Mouse (Mus musculus): ENCODE measurements around the gene Dvl1. TPM values are rescaled to one million over a fixed set of nuclear protein-coding genes. Genes with fewer than 3 reads are reported as not detected.

Gene Dvl1
- polyA plus RNA-seq, 1 experiment from 2014 or later: 6.6 TPM

DNA sequence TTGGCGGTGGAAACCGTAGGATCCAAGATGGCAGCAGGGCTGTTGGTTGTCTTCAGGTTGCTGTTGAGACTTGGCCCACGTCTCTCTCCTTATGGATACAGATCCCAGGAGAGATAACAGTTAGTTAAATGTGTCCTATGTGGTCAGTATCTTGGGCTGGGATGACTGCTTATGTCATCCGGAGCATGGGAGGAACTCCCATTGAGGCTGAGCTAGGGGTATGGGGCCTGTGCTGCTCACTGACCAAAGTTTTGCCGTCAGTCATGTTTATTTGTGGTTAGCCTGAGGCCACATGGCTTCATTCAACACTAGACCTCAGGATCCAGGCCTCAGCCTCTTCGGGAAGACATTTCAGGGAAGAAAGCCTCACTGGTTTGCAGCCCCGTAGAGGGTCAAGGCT is 24.2 kb downstream of the Dvl1 start:
- H3K36me3 ChIP-seq (ENCODE audit: control insufficient read depth, insufficient read depth, low read length): peaks cover 35% of the 10 kb centered on the region
- H3K27ac ChIP-seq (ENCODE audit: low read length): no peak overlapping the region
- ATAC-seq (ENCODE audit: insufficient number of reproducible peaks, insufficient read depth, low FRiP score, low read depth): no peak
- no peak overlapping the region for H3K4me2 ChIP-seq (replicated peaks; ENCODE audit: low read depth, low read length)
- H3K4me1 ChIP-seq (ENCODE audit: control insufficient read depth, insufficient read depth, low read length): peaks cover 9% of the 10 kb centered on the region
- no peaks in the 10 kb centered on the region for H3K27me3 ChIP-seq (ENCODE audit: control insufficient read depth, insufficient read depth, low read length)
- H3K4me3 ChIP-seq (ENCODE audit: low read depth, low read length): no peak overlapping the region
- H3K9me3 ChIP-seq (ENCODE audit: control insufficient read depth, low read depth, low read length): no peaks in the 10 kb centered on the region
- H3K9ac ChIP-seq (replicated peaks; ENCODE audit: low read depth, low read length): no peak overlapping the region
- 84% methylated on average over 7 of the region's 7 CpGs for WGBS

GRCm38 (mm10) chr4:155883587-155883986 is 36.4 kb downstream of the Dvl1 start:
- Histone ChIP-seq H3K27ac (ENCODE audit: low read length) (peak overlapping the region; percentile 39; the same call in 1 of the 2 replicates), H3K4me2 (replicated peaks; ENCODE audit: low read depth, low read length) (no peak overlapping the region), H3K4me1 (ENCODE audit: control insufficient read depth, insufficient read depth, low read length) (no peaks in the 10 kb centered on the region), H3K27me3 (ENCODE audit: control insufficient read depth, insufficient read depth, low read length) (no peaks in the 10 kb centered on the region), H3K36me3 (ENCODE audit: control insufficient read depth, insufficient read depth, low read length) (peaks cover 37% of the 10 kb centered on the region), H3K4me3 (ENCODE audit: low read depth, low read length) (no peak overlapping the region), H3K9me3 (ENCODE audit: control insufficient read depth, low read depth, low read length) (no peaks in the 10 kb centered on the region), H3K9ac (replicated peaks; ENCODE audit: low read depth, low read length) (no peak overlapping the region)
- 90% methylated on average over 3 of the region's 3 CpGs for WGBS
- ATAC-seq (ENCODE audit: insufficient number of reproducible peaks, insufficient read depth, low FRiP score, low read depth): no peak

GRCm38 (mm10) chr4:155886330-155886729 is 39.1 kb downstream of the Dvl1 start:
- WGBS: 90% methylated on average over 5 of the region's 5 CpGs
- Histone ChIP-seq H3K36me3 (ENCODE audit: control insufficient read depth, insufficient read depth, low read length) (peaks cover 50% of the 10 kb centered on the region), H3K4me1 (ENCODE audit: control insufficient read depth, insufficient read depth, low read length) (peaks cover 7% of the 10 kb centered on the region; the same call in 1 of the 2 replicates), H3K9me3 (ENCODE audit: control insufficient read depth, low read depth, low read length) (no peaks in the 10 kb centered on the region), H3K4me2 (replicated peaks; ENCODE audit: low read depth, low read length) (no peak overlapping the region), H3K27ac (ENCODE audit: low read length) (no peak overlapping the region), H3K4me3 (ENCODE audit: low read depth, low read length) (no peak overlapping the region), H3K9ac (replicated peaks; ENCODE audit: low read depth, low read length) (no peak overlapping the region), H3K27me3 (ENCODE audit: control insufficient read depth, insufficient read depth, low read length) (no peaks in the 10 kb centered on the region)
- ATAC-seq (ENCODE audit: insufficient number of reproducible peaks, insufficient read depth, low FRiP score, low read depth): no peak

GRCm38 (mm10) chr4:155887674-155888073 is 40.5 kb downstream of the Dvl1 start:
- Histone ChIP-seq H3K27me3 (ENCODE audit: control insufficient read depth, insufficient read depth, low read length) (no peaks in the 10 kb centered on the region), H3K4me3 (ENCODE audit: low read depth, low read length) (no peak overlapping the region), H3K4me2 (replicated peaks; ENCODE audit: low read depth, low read length) (no peak overlapping the region), H3K9ac (replicated peaks; ENCODE audit: low read depth, low read length) (no peak overlapping the region), H3K9me3 (ENCODE audit: control insufficient read depth, low read depth, low read length) (no peaks in the 10 kb centered on the region), H3K36me3 (ENCODE audit: control insufficient read depth, insufficient read depth, low read length) (peaks cover 50% of the 10 kb centered on the region), H3K4me1 (ENCODE audit: control insufficient read depth, insufficient read depth, low read length) (peaks cover 7% of the 10 kb centered on the region; the same call in 1 of the 2 replicates), H3K27ac (ENCODE audit: low read length) (no peak overlapping the region)
- no peak for ATAC-seq (ENCODE audit: insufficient number of reproducible peaks, insufficient read depth, low FRiP score, low read depth)
- WGBS: 81% methylated on average over 10 of the region's 10 CpGs

DNA sequence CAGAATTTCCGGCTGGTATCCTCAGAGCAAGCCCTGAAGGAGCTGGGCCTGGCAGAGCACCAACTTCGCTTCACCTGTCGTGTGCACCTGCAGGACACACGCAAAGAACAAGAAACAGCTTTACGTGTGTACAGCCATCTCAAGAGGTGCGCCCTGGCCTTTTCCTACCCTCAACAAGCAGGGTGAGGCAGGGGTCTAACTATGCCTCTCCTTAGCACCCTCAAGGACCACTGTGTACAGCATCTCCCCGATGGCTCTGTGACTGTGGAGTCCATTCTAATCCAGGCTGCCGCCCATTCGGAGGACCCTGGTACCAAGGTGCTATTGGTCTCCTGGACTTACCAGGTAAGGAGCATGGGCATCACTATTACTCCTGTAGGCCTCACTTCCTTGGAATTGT is 41.0 kb downstream of the Dvl1 start:
- H3K27ac ChIP-seq (ENCODE audit: low read length): no peak overlapping the region
- no peaks in the 10 kb centered on the region for H3K27me3 ChIP-seq (ENCODE audit: control insufficient read depth, insufficient read depth, low read length)
- no peak overlapping the region for H3K4me2 ChIP-seq (replicated peaks; ENCODE audit: low read depth, low read length)
- H3K4me3 ChIP-seq (ENCODE audit: low read depth, low read length): no peak overlapping the region
- 95% methylated on average over 9 of the region's 9 CpGs for WGBS
- H3K9ac ChIP-seq (replicated peaks; ENCODE audit: low read depth, low read length): no peak overlapping the region
- no peaks in the 10 kb centered on the region for H3K9me3 ChIP-seq (ENCODE audit: control insufficient read depth, low read depth, low read length)
- peaks cover 11% of the 10 kb centered on the region; the same call in 1 of the 2 replicates for H3K4me1 ChIP-seq (ENCODE audit: control insufficient read depth, insufficient read depth, low read length)
- no peak for ATAC-seq (ENCODE audit: insufficient number of reproducible peaks, insufficient read depth, low FRiP score, low read depth)
- peaks cover 50% of the 10 kb centered on the region for H3K36me3 ChIP-seq (ENCODE audit: control insufficient read depth, insufficient read depth, low read length)

DNA sequence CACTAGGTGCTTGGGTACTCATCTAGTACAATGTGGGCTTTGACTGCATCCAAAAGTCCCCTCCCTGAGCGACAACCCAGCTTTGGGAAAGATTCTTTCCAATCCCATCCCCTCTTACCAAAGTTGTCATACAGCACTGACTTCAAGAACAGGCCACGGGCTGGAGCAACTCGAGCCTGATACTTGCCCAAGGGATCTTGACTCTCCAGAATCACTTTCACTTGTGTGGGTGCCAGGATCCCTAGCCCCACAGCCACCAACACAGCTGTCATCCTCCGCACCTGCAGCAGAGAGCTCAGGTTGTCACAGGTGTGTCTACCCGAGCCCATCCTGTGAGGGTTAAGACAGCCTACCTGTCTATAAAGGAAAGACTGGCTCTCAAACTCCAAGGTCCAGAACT is 42.1 kb downstream of the Dvl1 start:
- no peak overlapping the region for H3K9ac ChIP-seq (replicated peaks; ENCODE audit: low read depth, low read length)
- no peak overlapping the region for H3K27ac ChIP-seq (ENCODE audit: low read length)
- H3K27me3 ChIP-seq (ENCODE audit: control insufficient read depth, insufficient read depth, low read length): no peaks in the 10 kb centered on the region
- WGBS: 84% methylated on average over 5 of the region's 5 CpGs
- ATAC-seq (ENCODE audit: insufficient number of reproducible peaks, insufficient read depth, low FRiP score, low read depth): no peak
- no peak overlapping the region for H3K4me3 ChIP-seq (ENCODE audit: low read depth, low read length)
- H3K9me3 ChIP-seq (ENCODE audit: control insufficient read depth, low read depth, low read length): no peaks in the 10 kb centered on the region
- no peak overlapping the region for H3K4me2 ChIP-seq (replicated peaks; ENCODE audit: low read depth, low read length)
- peaks cover 50% of the 10 kb centered on the region for H3K36me3 ChIP-seq (ENCODE audit: control insufficient read depth, insufficient read depth, low read length)
- peaks cover 21% of the 10 kb centered on the region for H3K4me1 ChIP-seq (ENCODE audit: control insufficient read depth, insufficient read depth, low read length)

DNA sequence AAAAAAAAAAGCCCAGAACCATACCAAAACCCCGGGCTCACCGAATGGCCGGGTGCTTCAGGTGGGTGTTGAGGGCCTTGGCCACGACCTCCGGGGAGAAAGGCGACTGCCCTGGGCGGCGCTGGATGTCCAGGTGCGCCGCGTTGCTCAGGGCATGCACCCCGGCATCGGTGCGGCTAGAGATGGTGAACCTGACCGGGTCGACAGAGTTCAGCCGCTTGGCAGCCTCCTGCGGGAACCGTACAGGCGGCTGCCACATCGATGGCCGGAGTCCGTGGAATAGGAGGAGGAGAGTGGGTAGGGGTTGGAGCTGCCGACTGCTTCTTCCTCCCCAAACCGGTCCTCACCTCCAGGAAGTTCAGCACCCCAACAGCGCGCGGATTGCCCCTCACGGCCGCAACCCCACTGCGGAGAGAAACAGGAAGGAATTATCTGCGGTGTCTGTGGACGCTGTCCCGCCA is 43.8 kb downstream of the Dvl1 start:
- peak overlapping the region; percentile 91 for H3K4me2 ChIP-seq (replicated peaks; ENCODE audit: low read depth, low read length)
- peak overlapping the region; percentile 27; the same call in 1 of the 2 replicates for H3K27ac ChIP-seq (ENCODE audit: low read length)
- H3K4me1 ChIP-seq (ENCODE audit: control insufficient read depth, insufficient read depth, low read length): peaks cover 31% of the 10 kb centered on the region
- under 1% methylated on average over 34 of the region's 34 CpGs for WGBS
- ATAC-seq (ENCODE audit: insufficient number of reproducible peaks, insufficient read depth, low FRiP score, low read depth): no peak
- H3K4me3 ChIP-seq (ENCODE audit: low read depth, low read length): peak overlapping the region; percentile 88
- no peaks in the 10 kb centered on the region for H3K27me3 ChIP-seq (ENCODE audit: control insufficient read depth, insufficient read depth, low read length)
- no peaks in the 10 kb centered on the region for H3K9me3 ChIP-seq (ENCODE audit: control insufficient read depth, low read depth, low read length)
- peaks cover 38% of the 10 kb centered on the region for H3K36me3 ChIP-seq (ENCODE audit: control insufficient read depth, insufficient read depth, low read length)
- H3K9ac ChIP-seq (replicated peaks; ENCODE audit: low read depth, low read length): peak overlapping the region; percentile 71

DNA sequence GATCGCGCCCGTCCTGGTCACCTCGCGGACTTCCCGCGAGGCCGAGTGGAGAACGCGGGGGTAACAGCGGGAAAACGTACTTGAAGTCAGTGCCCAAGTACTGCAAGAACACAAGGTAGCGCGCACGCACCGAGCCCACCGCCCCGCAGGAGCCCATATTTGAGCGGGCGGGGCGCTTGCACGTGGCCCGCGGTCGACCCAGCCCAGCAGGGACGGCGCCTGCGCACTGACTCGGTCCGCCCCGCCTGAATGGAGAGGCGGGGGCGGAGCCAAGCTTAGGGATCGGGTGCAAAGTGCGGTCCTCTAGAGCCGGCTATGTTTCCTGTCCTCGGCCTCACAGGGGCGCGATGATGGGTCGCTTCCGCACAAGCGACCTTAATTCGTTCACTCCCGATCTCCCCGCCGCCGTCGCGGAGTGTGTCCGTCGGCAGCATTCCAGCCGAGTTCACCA is 44.4 kb downstream of the Dvl1 start, which contains the start of the genes Pusl1 and Acap3:
Gene Pusl1 (minus strand): TSS at position 231 of the 451 bp plus-strand sequence.
Gene Acap3 (plus strand): TSS at position 272 of the 451 bp plus-strand sequence.
- peak within 1 kb of the TSS; percentile 91 for H3K4me2 ChIP-seq (replicated peaks; ENCODE audit: low read depth, low read length)
- peak; percentile 85 for ATAC-seq (ENCODE audit: insufficient number of reproducible peaks, insufficient read depth, low FRiP score, low read depth)
- H3K27me3 ChIP-seq (ENCODE audit: control insufficient read depth, insufficient read depth, low read length): no peaks in the 10 kb centered on the region
- H3K9me3 ChIP-seq (ENCODE audit: control insufficient read depth, low read depth, low read length): no peaks in the 10 kb centered on the region
- peaks cover 33% of the 10 kb centered on the region for H3K36me3 ChIP-seq (ENCODE audit: control insufficient read depth, insufficient read depth, low read length)
- WGBS: under 1% methylated on average over 52 of the region's 52 CpGs
- H3K9ac ChIP-seq (replicated peaks; ENCODE audit: low read depth, low read length): peak within 1 kb of the TSS; percentile 71
- peak within 1 kb of the TSS; percentile 88 for H3K4me3 ChIP-seq (ENCODE audit: low read depth, low read length)
- peak within 1 kb of the TSS; percentile 96 for H3K27ac ChIP-seq (ENCODE audit: low read length)
- H3K4me1 ChIP-seq (ENCODE audit: control insufficient read depth, insufficient read depth, low read length): peaks cover 31% of the 10 kb centered on the region

- Histone ChIP-seq H3K4me2 (replicated peaks; ENCODE audit: low read depth, low read length) (peak overlapping the region; percentile 91), H3K27me3 (ENCODE audit: control insufficient read depth, insufficient read depth, low read length) (no peaks in the 10 kb centered on the region), H3K9me3 (ENCODE audit: control insufficient read depth, low read depth, low read length) (no peaks in the 10 kb centered on the region), H3K4me3 (ENCODE audit: low read depth, low read length) (peak overlapping the region; percentile 88), H3K4me1 (ENCODE audit: control insufficient read depth, insufficient read depth, low read length) (peaks cover 31% of the 10 kb centered on the region), H3K9ac (replicated peaks; ENCODE audit: low read depth, low read length) (peak overlapping the region; percentile 71), H3K27ac (ENCODE audit: low read length) (peak overlapping the region; percentile 96), H3K36me3 (ENCODE audit: control insufficient read depth, insufficient read depth, low read length) (peaks cover 32% of the 10 kb centered on the region)
- peak; percentile 89 for ATAC-seq (ENCODE audit: insufficient number of reproducible peaks, insufficient read depth, low FRiP score, low read depth)
- under 1% methylated on average over 27 of the region's 56 CpGs for WGBS
Measured at GRCm38 (mm10) chr4:155892017-155892416, 44.8 kb downstream of the Dvl1 start.
